Comparison of ENCODE assay signal across 7 mouse cellular contexts in the genomic region with DNA sequence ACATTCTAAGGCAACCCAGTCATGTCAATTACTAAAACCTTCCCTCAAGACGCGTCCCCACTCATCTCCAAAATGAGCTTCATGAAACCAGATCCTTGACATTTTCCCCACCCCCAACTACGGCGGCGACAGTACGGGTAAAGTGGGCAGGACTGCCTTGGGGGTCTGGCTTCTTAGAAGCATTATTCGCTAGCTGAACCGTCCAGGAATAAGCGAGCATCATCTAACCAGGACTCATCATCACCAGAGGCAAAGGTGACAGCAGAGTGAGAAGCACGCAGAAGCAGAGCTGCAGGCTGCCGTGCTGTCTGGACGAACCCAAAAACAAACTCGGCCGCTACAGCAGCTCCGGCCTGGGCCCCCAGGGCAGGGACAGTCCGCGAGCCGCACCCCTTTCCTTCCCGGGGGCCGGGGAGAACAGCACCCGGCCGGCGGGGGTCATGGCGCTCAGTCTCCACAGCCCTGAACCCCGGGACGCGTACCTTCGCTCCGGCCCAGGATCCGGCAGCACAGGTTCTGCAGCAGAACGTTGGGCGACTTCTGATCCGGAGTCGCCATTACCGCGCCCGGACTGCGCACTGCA. TPM values are rescaled to one million over a fixed set of nuclear protein-coding genes. Genes with fewer than 3 reads are reported as not detected.
DNase-seq lines count a peak whose midpoint lies in the region; ATAC-seq and TF ChIP-seq lines count a peak whose summit lies in the region.

No protein-coding gene starts in this region.

- no peak for TF ChIP-seq EP300 in lung, postnatal 0 days (IDR thresholded peaks at IDR 0.05)

- peak overlapping the region; percentile 70 for H3K4me2 ChIP-seq in lung, postnatal 0 days (replicated peaks; ENCODE audit: low read depth, low read length)
- H3K4me2 ChIP-seq in forebrain, embryonic 16.5 days (ENCODE audit: low read length), result peak overlapping the region; percentile 81
- peak overlapping the region; percentile 92 for H3K4me2 ChIP-seq in liver, embryonic 11.5 days
- H3K4me2 ChIP-seq in stomach, embryonic 14.5 days (replicated peaks; ENCODE audit: low read depth, low read length), result peak overlapping the region; percentile 82

- no peak for TF ChIP-seq CTCF in lung, postnatal 0 days (IDR thresholded peaks at IDR 0.05)

- under 1% methylated on average over 37 of the region's 38 CpGs for WGBS in lung, postnatal 0 days
- WGBS in forebrain, embryonic 16.5 days, result under 1% methylated on average over 38 of the region's 38 CpGs
- WGBS in liver, embryonic 11.5 days, result under 1% methylated on average over 38 of the region's 38 CpGs
- WGBS in stomach, embryonic 14.5 days, result under 1% methylated on average over 34 of the region's 38 CpGs

- 0 out of 2 replicates have a peak, but pooled peaks cover 3% of the 10 kb centered on the region for H3K4me1 ChIP-seq in lung, postnatal 0 days (ENCODE audit: insufficient read depth, low read depth, low read length)
- peaks cover 16% of the 10 kb centered on the region for H3K4me1 ChIP-seq in forebrain, embryonic 16.5 days (replicated peaks; ENCODE audit: control insufficient read depth, insufficient read depth, low read length)
- H3K4me1 ChIP-seq in liver, embryonic 11.5 days (replicated peaks; ENCODE audit: control insufficient read depth, insufficient read depth, low read length), result peaks cover 11% of the 10 kb centered on the region
- H3K4me1 ChIP-seq in stomach, embryonic 14.5 days (ENCODE audit: control insufficient read depth, insufficient read depth, low read length), result peaks cover 2% of the 10 kb centered on the region; the same call in 1 of the 2 replicates

- no peaks in the 10 kb centered on the region for H3K9me3 ChIP-seq in lung, postnatal 0 days (ENCODE audit: low read length)
- H3K9me3 ChIP-seq in forebrain, embryonic 16.5 days (ENCODE audit: control insufficient read depth, low read length), result no peaks in the 10 kb centered on the region
- H3K9me3 ChIP-seq in liver, embryonic 11.5 days (ENCODE audit: control insufficient read depth, low read length), result no peaks in the 10 kb centered on the region
- no peaks in the 10 kb centered on the region for H3K9me3 ChIP-seq in stomach, embryonic 14.5 days (ENCODE audit: control insufficient read depth, low read depth, low read length)

- peak overlapping the region; percentile 71 for H3K27ac ChIP-seq in lung, postnatal 0 days (ENCODE audit: low read length)
- H3K27ac ChIP-seq in forebrain, embryonic 16.5 days (ENCODE audit: low read length), result peak overlapping the region; percentile 68; the same call in 1 of the 2 replicates
- H3K27ac ChIP-seq in liver, embryonic 11.5 days (ENCODE audit: low read depth, low read length), result peak overlapping the region; percentile 69
- H3K27ac ChIP-seq in stomach, embryonic 14.5 days (ENCODE audit: low read length), result peak overlapping the region; percentile 70

- peak; percentile 64 for ATAC-seq in lung, postnatal 0 days
- no peak; the same call in 1 of the 2 replicates for ATAC-seq in forebrain, embryonic 16.5 days
- ATAC-seq in liver, embryonic 11.5 days (replicated peaks; ENCODE audit: low FRiP score), result peak; percentile 79
- peak; percentile 78 for ATAC-seq in stomach, embryonic 14.5 days (ENCODE audit: insufficient number of reproducible peaks, insufficient read depth, low FRiP score, low read depth)

- peak overlapping the region; percentile 88 for H3K9ac ChIP-seq in lung, postnatal 0 days (replicated peaks; ENCODE audit: low read depth)
- peak overlapping the region; percentile 91 for H3K9ac ChIP-seq in forebrain, embryonic 16.5 days (replicated peaks; ENCODE audit: low read depth, low read length)
- H3K9ac ChIP-seq in liver, embryonic 11.5 days (ENCODE audit: low read depth, low read length), result peak overlapping the region; percentile 91
- H3K9ac ChIP-seq in stomach, embryonic 14.5 days (replicated peaks; ENCODE audit: low read depth, low read length), result peak overlapping the region; percentile 87

- H3K27me3 ChIP-seq in lung, postnatal 0 days (replicated peaks; ENCODE audit: insufficient read depth, low read length), result no peaks in the 10 kb centered on the region; the same call in 1 of the 2 replicates
- no peaks in the 10 kb centered on the region; the same call in 1 of the 2 replicates for H3K27me3 ChIP-seq in forebrain, embryonic 16.5 days (replicated peaks; ENCODE audit: control insufficient read depth, insufficient read depth, low read length)
- peaks cover 13% of the 10 kb centered on the region for H3K27me3 ChIP-seq in liver, embryonic 11.5 days (replicated peaks; ENCODE audit: control insufficient read depth, insufficient read depth, low read length)
- no peaks in the 10 kb centered on the region for H3K27me3 ChIP-seq in stomach, embryonic 14.5 days (ENCODE audit: control insufficient read depth, insufficient read depth, low read length)

- no peaks in the 10 kb centered on the region for H3K36me3 ChIP-seq in lung, postnatal 0 days (ENCODE audit: insufficient read depth, low read length)
- H3K36me3 ChIP-seq in forebrain, embryonic 16.5 days (ENCODE audit: control insufficient read depth, insufficient read depth), result no peaks in the 10 kb centered on the region
- H3K36me3 ChIP-seq in liver, embryonic 11.5 days (ENCODE audit: control insufficient read depth, insufficient read depth, low read length), result no peaks in the 10 kb centered on the region; the same call in 1 of the 2 replicates
- H3K36me3 ChIP-seq in stomach, embryonic 14.5 days (ENCODE audit: control insufficient read depth, insufficient read depth, low read length), result no peaks in the 10 kb centered on the region

- no peak for DNase-seq in lung, postnatal 0 days (ENCODE audit: low spot score)
- DNase-seq in lung, postnatal 14 days, result no peak
- DNase-seq in c-Kit-positive CD71-negative TER-119-negative erythroid progenitor cells, embryonic 14.5 days (ENCODE audit: low read depth), result peak; percentile 9
- DNase-seq in liver, embryonic 11.5 days (ENCODE audit: low spot score), result no peak
- no peak for DNase-seq in layer of hippocampus, postnatal 10 days (ENCODE audit: low spot score in 2 of 2)

- H3K4me3 ChIP-seq in lung, postnatal 0 days (ENCODE audit: low read depth, low read length), result peak overlapping the region; percentile 87
- peak overlapping the region; percentile 89 for H3K4me3 ChIP-seq in forebrain, embryonic 16.5 days (replicated peaks; ENCODE audit: low read length)
- H3K4me3 ChIP-seq in liver, embryonic 11.5 days (ENCODE audit: low read depth, low read length), result peak overlapping the region; percentile 96
- H3K4me3 ChIP-seq in stomach, embryonic 14.5 days (ENCODE audit: low read depth, low read length), result peak overlapping the region; percentile 93

RNA-seq across cellular contexts. Expression of a gene that starts 0.5 kb away (rescaled TPM):
- polyA plus RNA-seq in lung, postnatal 0 days (2015; fragmentation: Nextera tagmentation; extraction: Ambion mirVana), result 20.9 and 21.7 TPM in 2 replicates
- 43.9 and 47.7 TPM in 2 replicates for polyA plus RNA-seq in forebrain, embryonic 16.5 days (2015; fragmentation: Nextera tagmentation; extraction: Ambion mirVana)
- polyA plus RNA-seq in liver, embryonic 11.5 days (2014; fragmentation: Nextera tagmentation; extraction: Ambion mirVana), result 56.3 and 63.7 TPM in 2 replicates
- polyA plus RNA-seq in stomach, embryonic 14.5 days (2014; fragmentation: Nextera tagmentation; extraction: Ambion mirVana), result 49.2 and 54.2 TPM in 2 replicates
- total RNA-seq in layer of hippocampus, postnatal 10 days (2021), result 10 to 100 TPM; 33.0 to 33.5 TPM
